Mouse (Mus musculus) hindbrain, postnatal 0 days (tissue): ENCODE results near the gene Adcy6. TPM values are rescaled to one million over a fixed set of nuclear protein-coding genes. Genes with fewer than 3 reads are reported as not detected.
A peak's percentile ranks its signal among the peaks of the same experiment; 100 is the strongest.

Experiments used
- ATAC-seq: fragments of 200-750 bp; cut with Nextera tagmentation; 2 replicates; pipeline ENCODE4 v1.8.0; 2017; ENCODE audit warnings: mild to moderate bottlenecking, moderate TSS enrichment, moderate library complexity
- DNase-seq: peaks from one replicate; pipeline ENCODE4 v3.0.0-alpha.2; 2015; ENCODE audit warnings: low spot score
- H3K27ac ChIP-seq: fragments of 300-500 bp; sonication (generic); 2 replicates; pipeline ENCODE4 v1.5.1; 2014; ENCODE audit warnings: mild to moderate bottlenecking
- H3K27me3 ChIP-seq: fragments of 300-500 bp; sonication (generic); 2 replicates; pipeline ENCODE4 v1.6.1; 2014; ENCODE audit warnings: low read length, mixed read lengths; ENCODE audit not compliant: insufficient read depth
- H3K36me3 ChIP-seq: fragments of 300-500 bp; sonication (generic); 2 replicates; pipeline ENCODE4 v1.6.1; 2014; ENCODE audit warnings: low read length, mixed read lengths; ENCODE audit not compliant: insufficient read depth
- H3K4me1 ChIP-seq: fragments of 300-500 bp; sonication (generic); 2 replicates; pipeline ENCODE4 v1.6.1; 2014; ENCODE audit warnings: antibody characterized with exemption, low read length, mixed read lengths; ENCODE audit not compliant: insufficient read depth
- H3K4me2 ChIP-seq: fragments of 300-500 bp; sonication (generic); 2 replicates; pipeline ENCODE4 v1.6.1; 2014; ENCODE audit warnings: low read depth, mild to moderate bottlenecking, low read length, moderate library complexity, mixed read lengths
- H3K4me3 ChIP-seq: fragments of 300-500 bp; sonication (generic); 2 replicates; pipeline ENCODE4 v1.5.1; 2014; ENCODE audit warnings: low read length
- H3K9ac ChIP-seq: fragments of 300-500 bp; sonication (generic); replicated peaks from 2 replicates; pipeline ENCODE4 v1.6.1; 2014; ENCODE audit warnings: mild to moderate bottlenecking, low read length, moderate library complexity, mixed read lengths
- H3K9me3 ChIP-seq: fragments of 300-500 bp; sonication (generic); 2 replicates; pipeline ENCODE4 v1.6.1; 2016; ENCODE audit warnings: low read length, mixed read lengths
- CTCF ChIP-seq: IDR thresholded peaks from 2 replicates; pipeline ENCODE4 v1.5.1; 2016; ENCODE audit warnings: antibody characterized with exemption, control low read depth, low read depth
- WGBS: fragments of 180-500 bp; shearing (Covaris S2); extraction: QIAGEN DNeasy Blood & Tissue Kit; methylation state at CpG from one replicate; pipeline ENCODE4 v1.1.7; 2014; 5-methylcytosine and 5-hydroxymethylcytosine counted together
- polyA plus RNA-seq: library from polyadenylated mRNA; unstranded; fragments of >200 nt; fragmentation: Nextera tagmentation; extraction: Ambion mirVana; gene quantifications from 2 replicates; pipeline ENCODE4 v1.2.1, GENCODE M21; 2015
- total RNA-seq: library from RNA; depleted of rRNA; stranded (reverse); fragments of >200 nt; gene quantifications from 2 replicates; pipeline ENCODE4 v1.2.3, GENCODE M21; 2014

The Adcy6 gene
- total and polyA plus RNA-seq, 2 experiments from 2014 or later: 6.2 to 43.2 TPM

- Histone ChIP-seq H3K4me3 (peak overlapping the region; percentile 69), H3K27me3 (no peaks in the 10 kb centered on the region), H3K4me2 (peak overlapping the region; percentile 72), H3K9ac (peak overlapping the region; percentile 83), H3K36me3 (no peaks in the 10 kb centered on the region), H3K9me3 (no peaks in the 10 kb centered on the region), H3K27ac (peak overlapping the region; percentile 91), H3K4me1 (peaks cover 25% of the 10 kb centered on the region)
- TF ChIP-seq CTCF: no peak
- ATAC-seq (peak; percentile 62), DNase-seq (peak; percentile 83)
- WGBS: under 1% methylated on average over 59 of the region's 65 CpGs
Observed at GRCm38 (mm10) chr15:98634541-98635081, 24.7 kb upstream of the Adcy6 start.

GRCm38 (mm10) chr15:98633822-98634470 lies 24.1 kb upstream of the Adcy6 start:
- no peak for ATAC-seq
- Histone ChIP-seq H3K9me3 (no peaks in the 10 kb centered on the region), H3K9ac (peak overlapping the region; percentile 83), H3K36me3 (no peaks in the 10 kb centered on the region), H3K27ac (peak overlapping the region; percentile 91), H3K4me2 (peak overlapping the region; percentile 72), H3K4me1 (peaks cover 25% of the 10 kb centered on the region), H3K4me3 (peak overlapping the region; percentile 69), H3K27me3 (no peaks in the 10 kb centered on the region)
- 2% methylated on average over 25 of the region's 25 CpGs for WGBS
- peak; percentile 32 for DNase-seq
- TF ChIP-seq CTCF: no peak

- DNase-seq: no peak
Observed at GRCm38 (mm10) chr15:98632921-98633320, 23.0 kb upstream of the Adcy6 start.

GRCm38 (mm10) chr15:98632107-98632744 lies 22.4 kb upstream of the Adcy6 start:
- Histone ChIP-seq H3K4me3 (peak overlapping the region; percentile 69), H3K9me3 (no peaks in the 10 kb centered on the region), H3K36me3 (no peaks in the 10 kb centered on the region), H3K27ac (peak overlapping the region; percentile 62; the same call in 1 of the 2 replicates), H3K27me3 (no peaks in the 10 kb centered on the region), H3K4me2 (peak overlapping the region; percentile 72), H3K4me1 (peaks cover 33% of the 10 kb centered on the region), H3K9ac (peak overlapping the region; percentile 83)
- DNase-seq (peak; percentile 67), ATAC-seq (peak; percentile 25; the same call in 1 of the 2 replicates)
- TF ChIP-seq CTCF: no peak
- WGBS: under 1% methylated on average over 25 of the region's 25 CpGs

More at GRCm38 (mm10) chr15:98632921-98633320, 23.0 kb upstream of the Adcy6 start:
- Histone ChIP-seq H3K9me3 (no peaks in the 10 kb centered on the region), H3K27me3 (no peaks in the 10 kb centered on the region), H3K4me2 (peak overlapping the region; percentile 72), H3K9ac (peak overlapping the region; percentile 83), H3K36me3 (no peaks in the 10 kb centered on the region), H3K27ac (peak overlapping the region; percentile 62; the same call in 1 of the 2 replicates), H3K4me1 (peaks cover 33% of the 10 kb centered on the region), H3K4me3 (peak overlapping the region; percentile 69)
- no peak for ATAC-seq
- TF ChIP-seq CTCF: no peak
- 0% methylated on average over 4 of the region's 4 CpGs for WGBS

- TF ChIP-seq CTCF: peak; percentile 94
- peak overlapping the region; percentile 69 for H3K4me3 ChIP-seq
- no peaks in the 10 kb centered on the region for H3K27me3 ChIP-seq
- H3K36me3 ChIP-seq: no peaks in the 10 kb centered on the region
- under 1% methylated on average over 18 of the region's 18 CpGs for WGBS
- H3K4me1 ChIP-seq: peaks cover 27% of the 10 kb centered on the region
- peak overlapping the region; percentile 62; the same call in 1 of the 2 replicates for H3K27ac ChIP-seq
- ATAC-seq: peak; percentile 44
- peak overlapping the region; percentile 83 for H3K9ac ChIP-seq
- peak overlapping the region; percentile 72 for H3K4me2 ChIP-seq
- no peaks in the 10 kb centered on the region for H3K9me3 ChIP-seq
- DNase-seq: peak; percentile 86
Observed at GRCm38 (mm10) chr15:98631493-98631892, 21.6 kb upstream of the Adcy6 start.

GRCm38 (mm10) chr15:98630540-98630939 lies 20.7 kb upstream of the Adcy6 start, which contains the start of gene Cacnb3:
Gene Cacnb3, plus strand, starts transcription at chr15:98630840.
- Histone ChIP-seq H3K9me3 (no peaks in the 10 kb centered on the region), H3K36me3 (no peaks in the 10 kb centered on the region), H3K27ac (peak within 1 kb of the TSS; percentile 62; the same call in 1 of the 2 replicates), H3K9ac (peak within 1 kb of the TSS; percentile 83; the same call in 1 of the 2 replicates), H3K4me2 (peak within 1 kb of the TSS; percentile 72), H3K4me3 (peak within 1 kb of the TSS; percentile 69), H3K27me3 (no peaks in the 10 kb centered on the region), H3K4me1 (peaks cover 22% of the 10 kb centered on the region)
- DNase-seq: no peak
- no peak for TF ChIP-seq CTCF
- no peak for ATAC-seq
- 42% methylated on average over 4 of the region's 4 CpGs for WGBS
